Mouse (Mus musculus) MEL (cell line): Measurements from ENCODE around the gene Exoc3l2.

Source experiments
- CTCF ChIP-seq, 3 experiments: IDR thresholded peaks in 2 of 3; conservative IDR thresholded peaks in 1 of 3; 2 replicates each; pipeline ENCODE4 v1.5.1; 2011 to 2012; ENCODE audit warnings: low read length in 3 of 3, low read depth in 2 of 3, mild to moderate bottlenecking in 2 of 3, improper control_type of control experiment in 1 of 3, inconsistent platforms in 1 of 3, mixed read lengths in 1 of 3, moderate library complexity in 1 of 3; ENCODE audit not compliant: control insufficient read depth in 1 of 3, insufficient read depth in 1 of 3, poor library complexity in 1 of 3, severe bottlenecking in 1 of 3
- USF2 ChIP-seq, 2 experiments: IDR thresholded peaks; 2 replicates each; pipeline ENCODE4 v1.6.1; 2011 to 2012; ENCODE audit warnings: improper control_type of control experiment in 2 of 2, low read length in 2 of 2, borderline replicate concordance in 1 of 2, inconsistent platforms in 1 of 2, low read depth in 1 of 2, mild to moderate bottlenecking in 1 of 2; ENCODE audit not compliant: insufficient read depth in 1 of 2

- TF ChIP-seq USF2 (IDR thresholded peaks at IDR 0.05; ENCODE audit: borderline replicate concordance in 1 of 2, insufficient read depth in 1 of 2, low read depth in 1 of 2, low read length in 2 of 2), result no peak
- no peak for TF ChIP-seq CTCF (IDR thresholded peaks at IDR 0.05 in 2 of 3, conservative IDR thresholded peaks at IDR 0.05 in 1 of 3; ENCODE audit: control insufficient read depth in 1 of 3, insufficient read depth in 1 of 3, low read depth in 2 of 3, low read length in 3 of 3, poor library complexity in 1 of 3, severe bottlenecking in 1 of 3)
Observed at GRCm38 (mm10) chr7:19509786-19510185, 46.7 kb downstream of the Exoc3l2 start.
